Mouse (Mus musculus): ENCODE measurements around the gene Bckdha. TPM values are rescaled to one million over a fixed set of nuclear protein-coding genes. Genes with fewer than 3 reads are reported as not detected.
A peak's percentile ranks its signal among the peaks of the same experiment; 100 is the strongest.

Bckdha gene
- 37.6 and 39.2 TPM in 2 replicates for polyA plus RNA-seq (2014; fragmentation: Nextera tagmentation; extraction: Ambion mirVana)

GRCm38 (mm10) chr7:25658657-25659472 lies at the start of gene Bckdha, which contains the start of gene Exosc5:
Gene Bckdha (minus strand): TSS chr7:25658981.
Gene Exosc5 (plus strand): TSS chr7:25659164.
- Histone ChIP-seq H3K4me2 (ENCODE audit: low read depth, low read length) (peak within 1 kb of the TSS; percentile 83), H3K27me3 (ENCODE audit: control insufficient read depth, insufficient read depth, low read length) (no peaks in the 10 kb centered on the region), H3K27ac (ENCODE audit: low read depth, low read length) (0 out of 2 replicates have a peak within 1 kb of the TSS, but pooled peaks have one; percentile 58), H3K9ac (replicated peaks; ENCODE audit: low read depth, low read length) (peak within 1 kb of the TSS; percentile 67), H3K9me3 (ENCODE audit: control insufficient read depth, low read length) (no peaks in the 10 kb centered on the region), H3K4me1 (ENCODE audit: control insufficient read depth, insufficient read depth, low read length) (peaks cover 10% of the 10 kb centered on the region), H3K4me3 (ENCODE audit: low read depth, low read length) (peak within 1 kb of the TSS; percentile 55), H3K36me3 (ENCODE audit: control insufficient read depth, insufficient read depth, low read length) (0 out of 2 replicates have a peak, but pooled peaks cover 4% of the 10 kb centered on the region)
- under 1% methylated on average over 50 of the region's 50 CpGs for WGBS
- peak; percentile 99 for ATAC-seq (ENCODE audit: low read depth)

- WGBS: 67% methylated on average over 14 of the region's 15 CpGs
- H3K4me2 ChIP-seq (ENCODE audit: low read depth, low read length): no peak overlapping the region
- H3K9me3 ChIP-seq (ENCODE audit: control insufficient read depth, low read length): no peaks in the 10 kb centered on the region
- ATAC-seq (ENCODE audit: low read depth): no peak
- no peak overlapping the region for H3K9ac ChIP-seq (replicated peaks; ENCODE audit: low read depth, low read length)
- peaks cover 15% of the 10 kb centered on the region; the same call in 1 of the 2 replicates for H3K4me1 ChIP-seq (ENCODE audit: control insufficient read depth, insufficient read depth, low read length)
- peaks cover under 1% of the 10 kb centered on the region; the same call in 1 of the 2 replicates for H3K36me3 ChIP-seq (ENCODE audit: control insufficient read depth, insufficient read depth, low read length)
- no peaks in the 10 kb centered on the region for H3K27me3 ChIP-seq (ENCODE audit: control insufficient read depth, insufficient read depth, low read length)
- no peak overlapping the region for H3K27ac ChIP-seq (ENCODE audit: low read depth, low read length)
- H3K4me3 ChIP-seq (ENCODE audit: low read depth, low read length): no peak overlapping the region
Measured at GRCm38 (mm10) chr7:25707581-25708292, 49.0 kb upstream of the Bckdha start.

- Histone ChIP-seq H3K4me2 (ENCODE audit: low read depth, low read length) (no peak overlapping the region), H3K4me3 (ENCODE audit: low read depth, low read length) (no peak overlapping the region), H3K9me3 (ENCODE audit: control insufficient read depth, low read length) (no peaks in the 10 kb centered on the region), H3K4me1 (ENCODE audit: control insufficient read depth, insufficient read depth, low read length) (peaks cover 10% of the 10 kb centered on the region; the same call in 1 of the 2 replicates), H3K9ac (replicated peaks; ENCODE audit: low read depth, low read length) (no peak overlapping the region), H3K36me3 (ENCODE audit: control insufficient read depth, insufficient read depth, low read length) (no peaks in the 10 kb centered on the region), H3K27ac (ENCODE audit: low read depth, low read length) (no peak overlapping the region), H3K27me3 (ENCODE audit: control insufficient read depth, insufficient read depth, low read length) (no peaks in the 10 kb centered on the region)
- ATAC-seq (ENCODE audit: low read depth): no peak
- WGBS: 56% methylated on average over 7 of the region's 7 CpGs
Measured at GRCm38 (mm10) chr7:25706578-25707170, 47.9 kb upstream of the Bckdha start.

GRCm38 (mm10) chr7:25705801-25706251 lies 47.0 kb upstream of the Bckdha start:
- ATAC-seq (ENCODE audit: low read depth): no peak
- H3K27ac ChIP-seq (ENCODE audit: low read depth, low read length): no peak overlapping the region
- H3K9ac ChIP-seq (replicated peaks; ENCODE audit: low read depth, low read length): no peak overlapping the region
- WGBS: 71% methylated on average over 6 of the region's 6 CpGs
- no peaks in the 10 kb centered on the region for H3K36me3 ChIP-seq (ENCODE audit: control insufficient read depth, insufficient read depth, low read length)
- H3K4me2 ChIP-seq (ENCODE audit: low read depth, low read length): no peak overlapping the region
- no peak overlapping the region for H3K4me3 ChIP-seq (ENCODE audit: low read depth, low read length)
- H3K9me3 ChIP-seq (ENCODE audit: control insufficient read depth, low read length): no peaks in the 10 kb centered on the region
- H3K4me1 ChIP-seq (ENCODE audit: control insufficient read depth, insufficient read depth, low read length): peaks cover 8% of the 10 kb centered on the region; the same call in 1 of the 2 replicates
- no peaks in the 10 kb centered on the region for H3K27me3 ChIP-seq (ENCODE audit: control insufficient read depth, insufficient read depth, low read length)

GRCm38 (mm10) chr7:25704716-25705364 lies 46.1 kb upstream of the Bckdha start:
- H3K27ac ChIP-seq (ENCODE audit: low read depth, low read length): no peak overlapping the region
- H3K27me3 ChIP-seq (ENCODE audit: control insufficient read depth, insufficient read depth, low read length): no peaks in the 10 kb centered on the region
- no peaks in the 10 kb centered on the region for H3K9me3 ChIP-seq (ENCODE audit: control insufficient read depth, low read length)
- H3K9ac ChIP-seq (replicated peaks; ENCODE audit: low read depth, low read length): peak overlapping the region; percentile 42
- 3% methylated on average over 36 of the region's 37 CpGs for WGBS
- peak; percentile 70 for ATAC-seq (ENCODE audit: low read depth)
- H3K4me3 ChIP-seq (ENCODE audit: low read depth, low read length): peak overlapping the region; percentile 29
- H3K36me3 ChIP-seq (ENCODE audit: control insufficient read depth, insufficient read depth, low read length): no peaks in the 10 kb centered on the region
- H3K4me2 ChIP-seq (ENCODE audit: low read depth, low read length): peak overlapping the region; percentile 57
- no peaks in the 10 kb centered on the region for H3K4me1 ChIP-seq (ENCODE audit: control insufficient read depth, insufficient read depth, low read length)

GRCm38 (mm10) chr7:25703793-25704494 lies 45.2 kb upstream of the Bckdha start:
- Histone ChIP-seq H3K9me3 (ENCODE audit: control insufficient read depth, low read length) (no peaks in the 10 kb centered on the region), H3K4me2 (ENCODE audit: low read depth, low read length) (peak overlapping the region; percentile 57), H3K9ac (replicated peaks; ENCODE audit: low read depth, low read length) (no peak overlapping the region), H3K4me1 (ENCODE audit: control insufficient read depth, insufficient read depth, low read length) (no peaks in the 10 kb centered on the region), H3K36me3 (ENCODE audit: control insufficient read depth, insufficient read depth, low read length) (no peaks in the 10 kb centered on the region), H3K27ac (ENCODE audit: low read depth, low read length) (no peak overlapping the region), H3K4me3 (ENCODE audit: low read depth, low read length) (no peak overlapping the region; the same call in 1 of the 2 replicates), H3K27me3 (ENCODE audit: control insufficient read depth, insufficient read depth, low read length) (no peaks in the 10 kb centered on the region)
- WGBS: 17% methylated on average over 10 of the region's 10 CpGs
- ATAC-seq (ENCODE audit: low read depth): 0 out of 2 replicates have a peak, but pooled peaks have one; percentile 25

GRCm38 (mm10) chr7:25702350-25702749 lies 43.6 kb upstream of the Bckdha start:
- no peak overlapping the region for H3K9ac ChIP-seq (replicated peaks; ENCODE audit: low read depth, low read length)
- H3K27me3 ChIP-seq (ENCODE audit: control insufficient read depth, insufficient read depth, low read length): no peaks in the 10 kb centered on the region
- H3K9me3 ChIP-seq (ENCODE audit: control insufficient read depth, low read length): no peaks in the 10 kb centered on the region
- no peak for ATAC-seq (ENCODE audit: low read depth)
- no peaks in the 10 kb centered on the region for H3K4me1 ChIP-seq (ENCODE audit: control insufficient read depth, insufficient read depth, low read length)
- WGBS: 96% methylated on average over 2 of the region's 2 CpGs
- no peak overlapping the region for H3K4me3 ChIP-seq (ENCODE audit: low read depth, low read length)
- H3K36me3 ChIP-seq (ENCODE audit: control insufficient read depth, insufficient read depth, low read length): no peaks in the 10 kb centered on the region
- H3K4me2 ChIP-seq (ENCODE audit: low read depth, low read length): no peak overlapping the region
- H3K27ac ChIP-seq (ENCODE audit: low read depth, low read length): no peak overlapping the region

- 77% methylated on average over 12 of the region's 12 CpGs for WGBS
- Histone ChIP-seq H3K9ac (replicated peaks; ENCODE audit: low read depth, low read length) (no peak overlapping the region), H3K27me3 (ENCODE audit: control insufficient read depth, insufficient read depth, low read length) (no peaks in the 10 kb centered on the region), H3K36me3 (ENCODE audit: control insufficient read depth, insufficient read depth, low read length) (no peaks in the 10 kb centered on the region), H3K4me1 (ENCODE audit: control insufficient read depth, insufficient read depth, low read length) (no peaks in the 10 kb centered on the region), H3K27ac (ENCODE audit: low read depth, low read length) (no peak overlapping the region), H3K4me2 (ENCODE audit: low read depth, low read length) (no peak overlapping the region), H3K4me3 (ENCODE audit: low read depth, low read length) (no peak overlapping the region), H3K9me3 (ENCODE audit: control insufficient read depth, low read length) (no peaks in the 10 kb centered on the region)
- no peak for ATAC-seq (ENCODE audit: low read depth)
Measured at GRCm38 (mm10) chr7:25700732-25701131, 42.0 kb upstream of the Bckdha start.
